Mouse (Mus musculus) thymus, adult 18-20 months (tissue): ENCODE results near the gene Car9.
"Not testable (repeated sequence)": the region's sequence is repeated elsewhere in the genome, so short reads cannot be mapped to it uniquely, and the experiment has no call there.

Experiments
- DNase-seq, 2 experiments: peaks; one replicate each; pipeline ENCODE4 v3.0.0; 2022; ENCODE audit warnings: mixed read lengths in 2 of 2

Gene Car9

GRCm38 (mm10) chr4:43530581-43530980 is 23.8 kb downstream of the Car9 start:
- peak; percentile 39 to 57 for DNase-seq

- no peak for DNase-seq
Observed at GRCm38 (mm10) chr4:43533270-43533669, 26.5 kb downstream of the Car9 start.

GRCm38 (mm10) chr4:43535628-43536027 is 28.9 kb downstream of the Car9 start:
- no peak for DNase-seq

- no peak for DNase-seq
Observed at GRCm38 (mm10) chr4:43536031-43536430, 29.3 kb downstream of the Car9 start.

GRCm38 (mm10) chr4:43542044-43542443 is 35.3 kb downstream of the Car9 start:
- DNase-seq = no peak

- DNase-seq = no peak
Observed at GRCm38 (mm10) chr4:43546375-43547047, 39.7 kb downstream of the Car9 start.

- no peak for DNase-seq
Observed at GRCm38 (mm10) chr4:43547160-43547559, 40.4 kb downstream of the Car9 start.

- DNase-seq = no peak
Observed at GRCm38 (mm10) chr4:43549055-43549454, 42.3 kb downstream of the Car9 start.

- not testable (repeated sequence) for DNase-seq
Observed at GRCm38 (mm10) chr4:43551854-43552253, 45.1 kb downstream of the Car9 start.

GRCm38 (mm10) chr4:43552437-43552836 is 45.7 kb downstream of the Car9 start:
- no peak for DNase-seq

- DNase-seq = no peak
Observed at GRCm38 (mm10) chr4:43553891-43554290, 47.1 kb downstream of the Car9 start.

GRCm38 (mm10) chr4:43555926-43556325 is 49.2 kb downstream of the Car9 start:
- DNase-seq = no peak

- no peak for DNase-seq
Observed at GRCm38 (mm10) chr4:43558028-43558630, 51.4 kb downstream of the Car9 start.

GRCm38 (mm10) chr4:43558631-43559356 is 52.0 kb downstream of the Car9 start:
- DNase-seq = peak; percentile 50 to 65

- DNase-seq = no peak
Observed at GRCm38 (mm10) chr4:43559519-43560242, 52.9 kb downstream of the Car9 start.

- DNase-seq = peak in 1 of 2 experiments; percentile 41
Observed at GRCm38 (mm10) chr4:43560243-43560611, 53.5 kb downstream of the Car9 start.

- no peak for DNase-seq
Observed at GRCm38 (mm10) chr4:43560976-43561375, 54.2 kb downstream of the Car9 start.

GRCm38 (mm10) chr4:43561436-43561996 is 54.8 kb downstream of the Car9 start:
- no peak for DNase-seq

GRCm38 (mm10) chr4:43561997-43562768 is 55.4 kb downstream of the Car9 start, which contains the start of the genes Creb3 and Tln1:
Gene Creb3, plus strand, starts transcription at chr4:43562332.
Gene Tln1, minus strand, starts transcription at chr4:43562691.
- peak; percentile 88 to 93 for DNase-seq

GRCm38 (mm10) chr4:43562769-43563600 is 56.2 kb downstream of the Car9 start:
- DNase-seq = no peak
